Mouse (Mus musculus) gastrocnemius, postnatal 25 days (tissue): ENCODE data around the gene Olfr1051. TPM values are rescaled to one million over a fixed set of nuclear protein-coding genes. Genes with fewer than 3 reads are reported as not detected.
"Not testable (repeated sequence)": the region's sequence is repeated elsewhere in the genome, so short reads cannot be mapped to it uniquely, and the experiment has no call there.

ENCODE experiments used
- DNase-seq: peaks from one replicate; pipeline ENCODE4 v3.0.0; 2022
- long read RNA-seq, 2 experiments: library from polyadenylated mRNA; stranded (forward); transcript quantifications; one replicate each; pipeline ENCODE4 v2.0.0; 2021
- total RNA-seq, 2 experiments: library from RNA; stranded (reverse); gene quantifications; 1 replicate in 1 of 2; 2 replicates in 1 of 2; pipeline ENCODE4 v1.2.3; 2021

Gene Olfr1051
- total RNA-seq: not detected
- long read RNA-seq, experiment 1: 0 reads
- long read RNA-seq, experiment 2: 0 reads

DNA sequence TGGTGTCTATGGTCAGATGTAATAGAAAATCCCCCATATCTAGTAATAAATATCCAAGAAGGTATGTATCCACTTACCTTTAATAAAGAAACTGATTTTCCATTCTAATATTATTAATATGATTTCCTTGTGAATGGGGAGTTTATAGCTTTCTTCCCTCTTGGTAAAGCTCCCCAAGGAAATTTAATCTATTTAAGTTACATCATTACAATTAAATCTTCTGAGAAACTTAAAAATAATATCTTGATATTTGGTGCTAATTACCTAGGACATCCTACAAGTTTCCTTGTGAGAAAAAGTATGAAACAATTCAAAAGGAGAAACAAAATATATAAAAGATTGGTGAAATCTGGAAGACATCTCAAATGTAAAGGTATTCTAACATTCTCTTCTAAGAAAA is at the start of gene Olfr1051:
Gene Olfr1051, minus strand, starts transcription at position 101 of the 400 bp plus-strand sequence.
- DNase-seq: not testable (repeated sequence)

DNA sequence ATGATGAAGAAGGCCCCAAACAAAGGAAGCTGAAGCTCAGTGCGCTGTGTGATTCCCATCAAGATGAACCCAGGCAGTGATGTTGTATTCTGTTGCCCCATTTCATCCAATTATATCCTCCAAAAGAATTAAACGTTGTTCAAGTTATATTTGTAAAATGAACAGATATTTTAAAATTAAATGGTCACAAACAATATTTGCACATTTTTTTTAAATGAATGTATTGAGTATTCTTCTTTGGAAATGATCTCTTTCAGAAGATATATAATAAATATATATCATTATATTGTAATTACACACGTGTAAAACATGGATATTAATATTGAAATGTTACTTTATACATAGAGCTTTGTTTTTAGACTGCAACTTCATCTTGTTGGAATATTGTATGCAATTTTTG is 36.3 kb upstream of the Olfr1051 start, which contains the start of gene Olfr1053:
Gene Olfr1053, minus strand, starts transcription at position 101 of the 400 bp plus-strand sequence.
- no peak for DNase-seq

DNA sequence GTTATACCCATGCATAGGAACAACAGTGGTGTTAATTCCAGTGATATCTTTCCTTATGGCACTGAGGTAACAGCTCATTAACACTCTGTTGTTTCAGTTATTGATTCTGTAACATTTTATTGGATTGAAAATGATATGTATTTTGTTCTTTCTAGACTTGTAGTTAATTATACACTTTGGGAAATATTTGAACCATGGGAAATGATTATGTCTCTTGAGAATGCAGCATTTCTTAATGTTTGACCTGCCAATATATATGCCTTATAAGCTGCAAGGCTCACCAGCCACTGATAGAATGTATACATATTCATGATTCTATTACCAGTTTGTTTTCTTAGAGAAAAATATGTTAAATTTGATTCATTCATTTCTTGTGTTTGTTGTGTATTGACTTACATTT is 13.3 kb upstream of the Olfr1051 start, which contains the start of gene Olfr1052:
Gene Olfr1052, plus strand, starts transcription at position 301 of the 400 bp plus-strand sequence.
- DNase-seq: no peak

DNA sequence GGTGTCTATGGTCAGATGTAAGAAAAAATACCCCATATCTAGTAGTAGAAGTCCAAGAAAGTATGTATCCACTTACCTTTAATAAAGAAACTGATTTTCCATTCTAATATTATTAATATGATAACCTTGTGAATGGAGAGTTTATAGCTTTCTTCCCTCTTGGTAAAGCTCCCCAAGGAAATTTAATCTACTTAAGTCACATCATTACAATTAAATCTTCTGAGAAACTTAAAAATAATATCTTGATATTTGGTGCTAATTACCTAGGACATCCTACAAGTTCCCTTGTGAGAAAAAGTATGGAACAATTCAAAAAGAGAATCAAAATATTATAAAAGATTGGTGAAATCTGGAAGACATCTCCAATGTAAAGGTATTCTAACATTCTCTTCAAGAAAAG is 20.7 kb downstream of the Olfr1051 start, which contains the start of gene Olfr1049:
Gene Olfr1049, minus strand, starts transcription at position 101 of the 400 bp plus-strand sequence.
- not testable (repeated sequence) for DNase-seq

DNA sequence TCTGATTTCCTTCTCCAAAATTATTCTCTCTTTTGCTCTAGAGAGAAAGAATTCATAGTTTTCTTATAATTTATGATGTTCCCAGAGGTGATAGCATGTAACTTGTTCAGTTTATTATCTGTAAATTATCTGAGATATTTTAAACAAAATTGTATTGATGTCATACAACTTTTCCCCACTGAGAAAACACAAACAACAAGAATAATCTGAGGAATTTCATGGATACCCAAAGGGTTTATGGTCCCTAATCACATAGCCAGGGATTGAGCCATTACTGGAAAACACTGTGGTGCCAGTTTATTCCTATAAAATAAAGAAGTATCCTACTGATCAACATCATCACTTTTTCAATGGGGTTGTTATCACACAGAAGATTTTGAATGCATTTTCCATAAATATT is 38.7 kb downstream of the Olfr1051 start, which contains the start of gene Olfr1048:
Gene Olfr1048, minus strand, starts transcription at position 101 of the 400 bp plus-strand sequence.
- no peak for DNase-seq

DNA sequence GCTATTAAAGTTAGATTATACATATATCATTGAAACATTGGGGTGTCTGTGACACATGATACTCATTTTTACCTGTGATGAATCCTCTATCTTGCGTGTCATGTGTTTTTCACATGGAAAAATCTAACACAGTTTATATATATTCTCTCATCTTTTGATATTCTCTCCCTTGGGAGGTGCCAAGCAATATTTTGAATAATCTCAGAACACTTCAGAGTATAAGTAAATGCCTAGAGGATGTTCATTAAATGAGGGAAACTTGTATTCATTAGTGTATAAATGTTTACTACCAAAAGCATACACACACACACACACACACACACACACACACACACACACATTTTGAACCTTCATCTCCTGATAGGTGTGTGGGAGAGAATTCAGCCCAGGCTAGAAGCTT is 47.6 kb downstream of the Olfr1051 start, which contains the start of gene Olfr1047:
Gene Olfr1047, minus strand, starts transcription at position 101 of the 400 bp plus-strand sequence.
- DNase-seq: no peak

Other genes starting within 250 kb of the Olfr1051 start
- gene Olfr1034, start 233.2 kb downstream of the Olfr1051 start, total RNA-seq: not detected
- gene Olfr1036, start 205.1 kb downstream of the Olfr1051 start, total RNA-seq: not detected
- not detected for gene Olfr1037, start 191.7 kb downstream of the Olfr1051 start, total RNA-seq
- not detected for gene Olfr1039, start 143.2 kb downstream of the Olfr1051 start, total RNA-seq
- not detected for gene Olfr1040, start 132.4 kb downstream of the Olfr1051 start, total RNA-seq
- not detected for gene Olfr1042, start 117.2 kb downstream of the Olfr1051 start, total RNA-seq
- not detected for gene Olfr1043, start 111.6 kb downstream of the Olfr1051 start, total RNA-seq
- not detected for gene Olfr1044, start 101.3 kb downstream of the Olfr1051 start, total RNA-seq
- not detected for gene Olfr52, start 93.4 kb downstream of the Olfr1051 start, total RNA-seq
- gene Olfr1045, start 76.1 kb downstream of the Olfr1051 start, total RNA-seq: not detected
- gene Olfr1046, start 59.8 kb downstream of the Olfr1051 start, total RNA-seq: not detected
- not detected for gene Olfr1047, start 47.7 kb downstream of the Olfr1051 start, total RNA-seq
- not detected for gene Olfr1048, start 38.8 kb downstream of the Olfr1051 start, total RNA-seq
- not detected for gene Olfr1049, start 20.8 kb downstream of the Olfr1051 start, total RNA-seq
- gene Olfr1052, start 13.4 kb upstream of the Olfr1051 start, total RNA-seq: not detected
- not detected for gene Olfr1053, start 36.2 kb upstream of the Olfr1051 start, total RNA-seq
- not detected for gene Olfr1054, start 56.3 kb upstream of the Olfr1051 start, total RNA-seq
- not detected for gene Olfr1055, start 71.2 kb upstream of the Olfr1051 start, total RNA-seq
- not detected for gene Olfr1056, start 83.4 kb upstream of the Olfr1051 start, total RNA-seq
- not detected for gene Olfr1057, start 99.3 kb upstream of the Olfr1051 start, total RNA-seq
- not detected for gene Olfr1058, start 109.5 kb upstream of the Olfr1051 start, total RNA-seq
- not detected for gene Olfr1061, start 135.0 kb upstream of the Olfr1051 start, total RNA-seq
- gene Olfr1062, start 147.7 kb upstream of the Olfr1051 start, total RNA-seq: not detected
- gene Olfr1065, start 171.5 kb upstream of the Olfr1051 start, total RNA-seq: not detected
- not detected for gene Olfr1066, start 177.2 kb upstream of the Olfr1051 start, total RNA-seq
- gene Olfr228, start 208.3 kb upstream of the Olfr1051 start, total RNA-seq: not detected
- gene Olfr1076, start 229.4 kb upstream of the Olfr1051 start, total RNA-seq: not detected